Mouse (Mus musculus) limb, embryonic 12.5 days (tissue): Measurements from ENCODE around the gene Cnga1. TPM values are rescaled to one million over a fixed set of nuclear protein-coding genes. Genes with fewer than 3 reads are reported as not detected.

ENCODE experiments used
- ATAC-seq: fragments of 200-750 bp; cut with Nextera tagmentation; 2 replicates; pipeline ENCODE4 v1.8.0; 2017; ENCODE audit warnings: low read depth, moderate TSS enrichment; ENCODE audit not compliant: insufficient number of reproducible peaks, insufficient read depth, low FRiP score, low TSS enrichment
- H3K27ac ChIP-seq: fragments of 300-500 bp; sonication (generic); 2 replicates; pipeline ENCODE4 v1.5.1; 2016; ENCODE audit warnings: mild to moderate bottlenecking, moderate library complexity
- H3K27me3 ChIP-seq: fragments of 300-500 bp; sonication (generic); 2 replicates; pipeline ENCODE4 v1.6.1; 2016; ENCODE audit warnings: mild to moderate bottlenecking, moderate library complexity
- H3K36me3 ChIP-seq: fragments of 300-500 bp; sonication (generic); 2 replicates; pipeline ENCODE4 v1.6.1; 2016; ENCODE audit warnings: mild to moderate bottlenecking, moderate library complexity
- H3K4me1 ChIP-seq: fragments of 300-500 bp; sonication (generic); replicated peaks from 2 replicates; pipeline ENCODE4 v1.6.1; 2016
- H3K4me2 ChIP-seq: fragments of 300-500 bp; sonication (generic); 2 replicates; pipeline ENCODE4 v1.6.1; 2016; ENCODE audit warnings: mild to moderate bottlenecking, moderate library complexity
- H3K4me3 ChIP-seq: fragments of 300-500 bp; sonication (generic); replicated peaks from 2 replicates; pipeline ENCODE4 v1.5.1; 2016; ENCODE audit warnings: mild to moderate bottlenecking
- H3K9ac ChIP-seq: fragments of 300-500 bp; sonication (generic); replicated peaks from 2 replicates; pipeline ENCODE4 v1.6.1; 2016; ENCODE audit warnings: mild to moderate bottlenecking, moderate library complexity
- H3K9me3 ChIP-seq: fragments of 300-500 bp; sonication (generic); 2 replicates; pipeline ENCODE4 v1.6.1; 2016; ENCODE audit warnings: mild to moderate bottlenecking, moderate library complexity
- WGBS: fragments of 180-500 bp; shearing (Covaris S2); methylation state at CpG from one replicate; pipeline ENCODE4 v1.1.7; 2016; 5-methylcytosine and 5-hydroxymethylcytosine counted together
- polyA plus RNA-seq: library from polyadenylated mRNA; unstranded; fragments of >200 nt; fragmentation: Nextera tagmentation; extraction: Ambion mirVana; gene quantifications from 2 replicates; pipeline ENCODE4 v1.2.1, GENCODE M21; 2016

Gene Cnga1
- polyA plus RNA-seq, 1 experiment from 2014 or later: not detected

- H3K4me2 ChIP-seq: no peak overlapping the region
- 88% methylated on average over 6 of the region's 6 CpGs for WGBS
- H3K4me1 ChIP-seq: peaks cover 7% of the 10 kb centered on the region
- no peaks in the 10 kb centered on the region for H3K36me3 ChIP-seq
- ATAC-seq: no peak
- H3K27me3 ChIP-seq: no peaks in the 10 kb centered on the region
- no peak overlapping the region for H3K9ac ChIP-seq
- H3K9me3 ChIP-seq: no peaks in the 10 kb centered on the region
- H3K27ac ChIP-seq: no peak overlapping the region
- H3K4me3 ChIP-seq: no peak overlapping the region
Measured at GRCm38 (mm10) chr5:72661051-72661781, 17.1 kb upstream of the Cnga1 start.

- Histone ChIP-seq H3K27ac (no peak overlapping the region), H3K4me2 (no peak overlapping the region), H3K4me3 (no peak overlapping the region), H3K36me3 (no peaks in the 10 kb centered on the region), H3K4me1 (peaks cover 14% of the 10 kb centered on the region), H3K27me3 (no peaks in the 10 kb centered on the region), H3K9ac (no peak overlapping the region), H3K9me3 (no peaks in the 10 kb centered on the region)
- ATAC-seq: no peak
- 86% methylated on average over 13 of the region's 13 CpGs for WGBS
Measured at GRCm38 (mm10) chr5:72658375-72658774, 14.3 kb upstream of the Cnga1 start.

GRCm38 (mm10) chr5:72656270-72656791 is 12.3 kb upstream of the Cnga1 start:
- no peak overlapping the region for H3K4me2 ChIP-seq
- H3K9me3 ChIP-seq: no peaks in the 10 kb centered on the region
- H3K4me1 ChIP-seq: peaks cover 14% of the 10 kb centered on the region
- no peak for ATAC-seq
- no peaks in the 10 kb centered on the region for H3K27me3 ChIP-seq
- no peak overlapping the region for H3K9ac ChIP-seq
- H3K36me3 ChIP-seq: no peaks in the 10 kb centered on the region
- no peak overlapping the region for H3K4me3 ChIP-seq
- peak overlapping the region; percentile 19; the same call in 1 of the 2 replicates for H3K27ac ChIP-seq
- WGBS: 21% methylated on average over 7 of the region's 7 CpGs

GRCm38 (mm10) chr5:72653068-72653674 is 9.1 kb upstream of the Cnga1 start:
- WGBS: 67% methylated on average over 10 of the region's 10 CpGs
- no peak for ATAC-seq
- Histone ChIP-seq H3K4me1 (peaks cover 14% of the 10 kb centered on the region), H3K4me3 (no peak overlapping the region), H3K9me3 (no peaks in the 10 kb centered on the region), H3K4me2 (no peak overlapping the region), H3K9ac (no peak overlapping the region), H3K27ac (no peak overlapping the region), H3K27me3 (peaks cover 13% of the 10 kb centered on the region; the same call in 1 of the 2 replicates), H3K36me3 (no peaks in the 10 kb centered on the region)

DNA sequence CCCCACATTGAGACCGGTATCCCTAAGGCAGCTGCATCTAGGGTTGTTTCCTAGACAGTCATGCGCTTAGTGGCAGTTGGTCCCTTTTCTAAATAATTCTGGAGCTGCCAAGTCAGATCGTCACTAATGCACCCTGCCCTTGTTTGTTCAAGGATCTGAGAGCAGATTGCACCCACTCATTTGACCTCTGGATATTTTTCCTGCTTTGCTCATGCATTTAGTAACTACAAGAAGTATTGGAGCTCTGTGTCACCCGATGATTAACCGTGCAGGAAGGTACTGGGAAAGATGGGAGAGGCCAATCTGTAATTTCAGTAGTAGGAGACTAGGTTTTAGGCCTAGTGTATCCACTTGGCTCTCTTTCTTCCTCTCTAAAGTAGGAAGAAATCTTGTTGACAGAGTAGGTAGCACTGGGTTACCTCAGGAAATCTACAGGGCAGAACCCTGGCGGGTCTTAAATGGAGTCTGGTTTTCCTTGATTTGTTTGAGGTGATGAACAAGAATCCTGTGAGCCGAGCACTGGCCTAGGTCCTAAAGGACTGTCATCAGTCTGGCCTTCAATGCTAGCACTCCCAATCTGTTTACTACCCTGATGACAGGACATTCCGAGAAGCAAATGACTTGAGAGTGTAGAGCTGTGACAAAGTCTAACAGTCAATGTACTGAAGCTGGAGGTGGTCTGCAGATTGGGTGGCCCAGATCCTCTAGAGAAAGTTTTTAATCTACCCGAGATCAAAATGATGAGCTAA is 5.1 kb upstream of the Cnga1 start:
- H3K27me3 ChIP-seq: peaks cover 34% of the 10 kb centered on the region; the same call in 1 of the 2 replicates
- no peak overlapping the region for H3K4me2 ChIP-seq
- no peaks in the 10 kb centered on the region for H3K36me3 ChIP-seq
- no peak overlapping the region for H3K9ac ChIP-seq
- H3K9me3 ChIP-seq: no peaks in the 10 kb centered on the region
- H3K4me3 ChIP-seq: no peak overlapping the region
- H3K4me1 ChIP-seq: peaks cover 8% of the 10 kb centered on the region
- no peak for ATAC-seq
- no peak overlapping the region for H3K27ac ChIP-seq
- 74% methylated on average over 9 of the region's 9 CpGs for WGBS

GRCm38 (mm10) chr5:72647958-72648595 is 4.0 kb upstream of the Cnga1 start:
- Histone ChIP-seq H3K4me1 (peaks cover 8% of the 10 kb centered on the region), H3K27ac (no peak overlapping the region), H3K27me3 (peaks cover 34% of the 10 kb centered on the region; the same call in 1 of the 2 replicates), H3K9ac (peak overlapping the region; percentile 37; the same call in 1 of the 2 replicates), H3K4me2 (peak overlapping the region; percentile 87), H3K4me3 (peak overlapping the region; percentile 51), H3K9me3 (no peaks in the 10 kb centered on the region), H3K36me3 (no peaks in the 10 kb centered on the region)
- WGBS: 9% methylated on average over 18 of the region's 18 CpGs
- ATAC-seq: peak; percentile 27; the same call in 1 of the 2 replicates

- H3K9ac ChIP-seq: peak within 1 kb of the TSS; percentile 37; the same call in 1 of the 2 replicates
- H3K9me3 ChIP-seq: no peaks in the 10 kb centered on the region
- H3K4me3 ChIP-seq: peak within 1 kb of the TSS; percentile 51
- peaks cover 34% of the 10 kb centered on the region; the same call in 1 of the 2 replicates for H3K27me3 ChIP-seq
- no peaks in the 10 kb centered on the region for H3K36me3 ChIP-seq
- peaks cover 8% of the 10 kb centered on the region for H3K4me1 ChIP-seq
- peak; percentile 91 for ATAC-seq
- H3K4me2 ChIP-seq: peak within 1 kb of the TSS; percentile 87
- under 1% methylated on average over 25 of the region's 25 CpGs for WGBS
- H3K27ac ChIP-seq: no peak within 1 kb of the TSS
Measured at GRCm38 (mm10) chr5:72647418-72647907, 3.4 kb upstream of the Cnga1 start, which contains the start of gene Nipal1. Gene Nipal1 (plus strand): TSS chr5:72647795.

GRCm38 (mm10) chr5:72646996-72647395 is 2.9 kb upstream of the Cnga1 start:
- Histone ChIP-seq H3K27me3 (peaks cover 34% of the 10 kb centered on the region; the same call in 1 of the 2 replicates), H3K4me3 (peak overlapping the region; percentile 51), H3K4me2 (peak overlapping the region; percentile 87), H3K9me3 (no peaks in the 10 kb centered on the region), H3K27ac (no peak overlapping the region), H3K4me1 (peaks cover 8% of the 10 kb centered on the region), H3K36me3 (no peaks in the 10 kb centered on the region), H3K9ac (no peak overlapping the region)
- no peak for ATAC-seq
- WGBS: 30% methylated on average over 10 of the region's 10 CpGs

- 40% methylated on average over 10 of the region's 10 CpGs for WGBS
- no peak overlapping the region for H3K9ac ChIP-seq
- ATAC-seq: no peak
- H3K9me3 ChIP-seq: no peaks in the 10 kb centered on the region
- no peaks in the 10 kb centered on the region for H3K36me3 ChIP-seq
- H3K4me2 ChIP-seq: no peak overlapping the region
- peaks cover 34% of the 10 kb centered on the region; the same call in 1 of the 2 replicates for H3K27me3 ChIP-seq
- peaks cover 8% of the 10 kb centered on the region for H3K4me1 ChIP-seq
- no peak overlapping the region for H3K4me3 ChIP-seq
- no peak overlapping the region for H3K27ac ChIP-seq
Measured at GRCm38 (mm10) chr5:72646131-72646530, 2.1 kb upstream of the Cnga1 start.

DNA sequence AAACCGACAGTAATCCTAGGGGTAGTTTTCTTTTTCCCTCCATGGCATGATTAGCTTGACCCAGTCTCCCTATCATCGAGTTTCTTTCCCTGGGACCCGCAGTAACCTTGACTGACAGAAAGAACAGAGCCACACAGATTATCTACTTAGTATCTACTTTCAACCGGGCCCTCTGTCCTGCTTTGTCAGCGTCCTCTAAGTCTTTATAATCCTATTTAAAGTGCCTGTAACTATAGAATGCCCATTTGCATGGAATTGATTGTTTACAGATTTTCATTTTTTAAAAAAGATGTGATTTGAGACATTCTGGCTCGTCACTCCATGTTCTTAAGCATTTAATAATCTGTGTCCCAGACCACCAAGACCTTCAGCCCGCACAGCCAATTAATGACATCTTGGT is 420 bp downstream of the Cnga1 start:
- no peak overlapping the region for H3K4me2 ChIP-seq
- H3K4me1 ChIP-seq: peaks cover 8% of the 10 kb centered on the region
- no peak for ATAC-seq
- no peaks in the 10 kb centered on the region for H3K9me3 ChIP-seq
- H3K27ac ChIP-seq: no peak overlapping the region
- peaks cover 26% of the 10 kb centered on the region; the same call in 1 of the 2 replicates for H3K27me3 ChIP-seq
- no peak overlapping the region for H3K4me3 ChIP-seq
- WGBS: 62% methylated on average over 7 of the region's 7 CpGs
- H3K36me3 ChIP-seq: no peaks in the 10 kb centered on the region
- H3K9ac ChIP-seq: no peak overlapping the region
